17 mouse cellular contexts compared by ENCODE assay signal in the genomic region with DNA sequence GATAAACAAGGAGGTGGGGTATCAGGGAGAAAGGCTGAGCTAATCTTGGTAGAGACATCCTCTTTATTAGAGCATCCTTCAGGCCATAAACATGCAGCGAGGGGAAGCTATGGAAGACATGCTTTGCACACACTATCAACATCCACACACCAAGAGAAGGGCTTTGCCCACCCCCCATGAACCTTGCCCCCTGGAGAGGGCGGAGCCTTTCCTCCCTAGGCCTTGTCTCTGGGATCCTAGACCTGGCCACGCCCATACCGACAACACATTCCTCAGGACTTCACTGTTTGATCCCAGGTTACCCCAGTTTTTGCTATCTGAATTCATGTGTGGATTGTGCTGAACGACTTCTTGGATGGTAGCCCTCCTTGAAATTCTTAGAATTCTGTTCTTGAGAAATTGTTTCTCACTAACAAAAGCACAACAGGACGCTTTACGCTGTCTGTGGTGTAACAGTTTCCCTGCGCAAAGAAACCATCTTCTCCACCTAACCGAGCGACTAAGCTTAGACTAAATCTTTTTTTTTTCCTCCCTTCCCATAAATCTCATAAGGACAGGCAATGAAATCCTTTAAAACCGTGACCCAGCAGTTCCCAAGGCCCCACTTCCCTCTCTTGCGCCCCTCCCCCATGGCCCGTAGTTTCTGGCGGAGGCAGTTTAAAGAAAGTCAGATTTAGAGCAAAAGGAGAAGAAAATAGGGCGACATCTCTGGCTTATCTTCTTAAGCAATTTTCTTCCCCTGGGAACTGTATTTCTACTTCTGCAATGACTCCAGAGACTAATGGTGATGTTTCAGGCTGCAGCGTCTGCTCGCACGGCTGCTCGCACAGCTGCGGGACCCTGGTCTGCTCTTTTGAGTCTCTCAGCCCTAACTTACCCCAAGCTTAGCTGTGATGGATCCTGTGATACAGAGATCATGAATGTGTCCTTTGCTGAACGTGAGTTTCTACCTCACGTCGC. TPM values are rescaled to one million over a fixed set of nuclear protein-coding genes. Genes with fewer than 3 reads are reported as not detected.
A peak's percentile ranks its signal among the peaks of the same experiment; 100 is the strongest.
DNase-seq lines count a peak whose midpoint lies in the region; ATAC-seq and TF ChIP-seq lines count a peak whose summit lies in the region.
"Had no signal": no experiment of that assay in that cellular context is flagged by ENCODE, and none has a peak within 500 bp of the region (broad histone marks: within the 10 kb centered on the region; RNA-seq: fewer than 3 reads in every experiment).

No protein-coding gene starts in this region.

- peak; percentile 32 for DNase-seq in lung, embryonic 14.5 days
- DNase-seq in lung, postnatal 25 days (ENCODE audit: low spot score) = no peak
- peak; percentile 81 for DNase-seq in ZHBTc4 (ENCODE audit: low read depth, low spot score)
- peak; percentile 54 for DNase-seq in kidney, postnatal 14 days
- DNase-seq in left cerebral cortex, postnatal 25 days (ENCODE audit: low spot score in 2 of 2) = no peak
- no peak for DNase-seq in right cerebral cortex, adult 2 months (ENCODE audit: low spot score in 2 of 2)
- no peak for DNase-seq in gastrocnemius, postnatal 4 days (ENCODE audit: low spot score in 2 of 2)
- DNase-seq: gastrocnemius, postnatal 36 days; heart, postnatal 36 days; left cerebral cortex, postnatal 4 days; lung, postnatal 14 days had no signal

- H3K4me3 ChIP-seq in lung, embryonic 14.5 days (ENCODE audit: low read depth, low read length) = no peak overlapping the region
- peak overlapping the region; percentile 8; the same call in 1 of the 2 replicates for H3K4me3 ChIP-seq in neural tube, embryonic 13.5 days
- H3K4me3 ChIP-seq: forebrain, embryonic 13.5 days had no signal

- ATAC-seq in lung, embryonic 14.5 days (ENCODE audit: insufficient read depth) = no peak
- ATAC-seq in neural tube, embryonic 13.5 days (ENCODE audit: low read depth) = peak; percentile 11; the same call in 1 of the 2 replicates
- ATAC-seq: forebrain, embryonic 13.5 days had no signal

- no peaks in the 10 kb centered on the region for H3K9me3 ChIP-seq in lung, embryonic 14.5 days (ENCODE audit: low read depth, low read length)
- H3K9me3 ChIP-seq in neural tube, embryonic 13.5 days = no peaks in the 10 kb centered on the region
- H3K9me3 ChIP-seq: forebrain, embryonic 13.5 days; G1E had no signal

- no peak for TF ChIP-seq CTCF in lung, embryonic 14.5 days (IDR thresholded peaks at IDR 0.05; ENCODE audit: low read depth)

- H3K27me3 ChIP-seq in lung, embryonic 14.5 days (ENCODE audit: insufficient read depth, low read length) = no peaks in the 10 kb centered on the region
- no peaks in the 10 kb centered on the region for H3K27me3 ChIP-seq in neural tube, embryonic 13.5 days
- H3K27me3 ChIP-seq: forebrain, embryonic 13.5 days had no signal

- peaks cover 4% of the 10 kb centered on the region; the same call in 1 of the 2 replicates for H3K4me1 ChIP-seq in lung, embryonic 14.5 days (ENCODE audit: insufficient read depth)
- peaks cover 33% of the 10 kb centered on the region for H3K4me1 ChIP-seq in neural tube, embryonic 13.5 days (replicated peaks)
- H3K4me1 ChIP-seq: forebrain, embryonic 13.5 days had no signal

- H3K4me2 ChIP-seq in lung, embryonic 14.5 days = no peak overlapping the region
- peak overlapping the region; percentile 40 for H3K4me2 ChIP-seq in neural tube, embryonic 13.5 days
- H3K4me2 ChIP-seq: forebrain, embryonic 13.5 days had no signal

- intact Hi-C loops in left cerebral cortex, postnatal 25 days (cut with DNase I) = no loop called here

- H3K9ac ChIP-seq in lung, embryonic 14.5 days = no peak overlapping the region
- H3K9ac ChIP-seq in neural tube, embryonic 13.5 days = no peak overlapping the region
- H3K9ac ChIP-seq: forebrain, embryonic 13.5 days had no signal

- H3K36me3 ChIP-seq in lung, embryonic 14.5 days (ENCODE audit: insufficient read depth) = no peaks in the 10 kb centered on the region
- H3K36me3 ChIP-seq in neural tube, embryonic 13.5 days = no peaks in the 10 kb centered on the region
- H3K36me3 ChIP-seq: G1E had no signal

- no peak overlapping the region for H3K27ac ChIP-seq in lung, embryonic 14.5 days (ENCODE audit: low read depth)
- H3K27ac ChIP-seq in neural tube, embryonic 13.5 days (replicated peaks) = no peak overlapping the region
- H3K27ac ChIP-seq: forebrain, embryonic 13.5 days; stomach, postnatal 0 days had no signal

- 56% methylated on average over 23 of the region's 23 CpGs for WGBS in lung, embryonic 14.5 days
- 26% methylated on average over 23 of the region's 23 CpGs for WGBS in neural tube, embryonic 13.5 days

RNA-seq across cellular contexts. Expression of a gene that starts 1.7 kb away (rescaled TPM):
- polyA plus RNA-seq in lung, embryonic 14.5 days (2014; fragmentation: Nextera tagmentation; extraction: Ambion mirVana) = not detected in 2 replicates
- polyA plus RNA-seq in neural tube, embryonic 13.5 days (2015; fragmentation: Nextera tagmentation; extraction: Ambion mirVana) = 0.31 TPM in 1 of 2 replicates, not detected in the other
- total RNA-seq in left cerebral cortex, postnatal 25 days (2021) = 1 to 10 TPM; 1.1 to 2.0 TPM
- total RNA-seq in gastrocnemius, postnatal 4 days (2021) = under 1 TPM in 1 of 2 experiments, not detected in 1; 0.21 TPM
- total RNA-seq: G1E; heart, postnatal 36 days; left cerebral cortex, postnatal 4 days; neutrophil, adult 5-6 weeks had no signal
- polyA plus RNA-seq: embryonic facial prominence, embryonic 11.5 days; forebrain, embryonic 13.5 days; G1E had no signal

Comparison
In these comparisons a context has a peak if more than half of its experiments do, and no peak if none do; other contexts are left out.
1. DNase-seq: peak in lung, embryonic 14.5 days (single experiment), ZHBTc4 (single experiment) and kidney, postnatal 14 days (single experiment); none in lung, postnatal 25 days (single experiment), left cerebral cortex, postnatal 25 days (0 of 2), right cerebral cortex, adult 2 months (0 of 2) and gastrocnemius, postnatal 4 days (0 of 2).